Mouse (Mus musculus) CH12.LX (cell line): ENCODE measurements around the gene Tnip3. TPM values are rescaled to one million over a fixed set of nuclear protein-coding genes. Genes with fewer than 3 reads are reported as not detected.

Source experiments
- DNase-seq: peaks from one replicate; pipeline ENCODE4 v3.0.0-alpha.2; 2013; ENCODE audit errors: extremely low read depth
- H3K27ac ChIP-seq: 2 replicates; pipeline ENCODE4 v1.5.1; 2012; ENCODE audit warnings: low read depth, mild to moderate bottlenecking, control low read depth, moderate library complexity; ENCODE audit not compliant: insufficient read depth
- H3K27me3 ChIP-seq: replicated peaks from 2 replicates; pipeline ENCODE3; 2012; ENCODE audit warnings: inconsistent platforms
- H3K36me3 ChIP-seq, 2 experiments: replicated peaks in 1 of 2; 2 replicates each; pipeline versions ENCODE3 to v1.6.1; 2012; ENCODE audit warnings: inconsistent platforms in 1 of 2, low read length in 1 of 2, mild to moderate bottlenecking in 1 of 2, mixed read lengths in 1 of 2, moderate library complexity in 1 of 2; ENCODE audit not compliant: control insufficient read depth in 1 of 2, insufficient read depth in 1 of 2
- H3K4me1 ChIP-seq, 2 experiments: 2 replicates each; pipeline ENCODE4 v1.6.1; 2012; ENCODE audit warnings: inconsistent platforms in 1 of 2, moderate library complexity in 1 of 2; ENCODE audit not compliant: insufficient read depth in 2 of 2, control insufficient read depth in 1 of 2
- H3K4me2 ChIP-seq: 2 replicates; pipeline ENCODE4 v1.6.1; 2012; ENCODE audit warnings: low read depth, mild to moderate bottlenecking, control low read depth; ENCODE audit not compliant: poor library complexity, insufficient read depth, severe bottlenecking
- H3K4me3 ChIP-seq, 3 experiments: fragments of 150-350 bp in 1 of 3; sonication (generic) in 1 of 3; replicated peaks in 1 of 3; 2 replicates each; pipeline versions ENCODE3 to v1.5.1; 2011 to 2012; ENCODE audit warnings: low read depth in 2 of 3, low read length in 2 of 3, mild to moderate bottlenecking in 2 of 3, moderate library complexity in 2 of 3, control low read depth in 1 of 3, improper control_type of control experiment in 1 of 3, inconsistent platforms in 1 of 3, mixed read lengths in 1 of 3; ENCODE audit not compliant: poor library complexity in 1 of 3
- H3K79me2 ChIP-seq: replicated peaks from 2 replicates; pipeline ENCODE4 v1.6.1; 2012; ENCODE audit warnings: mild to moderate bottlenecking, moderate library complexity; ENCODE audit not compliant: control insufficient read depth, poor library complexity, insufficient read depth, severe bottlenecking; ENCODE audit errors: extremely low read depth
- H3K9ac ChIP-seq: 2 replicates; pipeline ENCODE4 v1.6.1; 2012; ENCODE audit warnings: low read depth, mild to moderate bottlenecking, control low read depth, moderate library complexity; ENCODE audit not compliant: insufficient read depth
- H3K9me3 ChIP-seq: replicated peaks from 2 replicates; pipeline ENCODE3; 2012; ENCODE audit warnings: low read length, inconsistent platforms, mixed read lengths
- BHLHE40 ChIP-seq: IDR thresholded peaks from 2 replicates; pipeline ENCODE4 v1.6.1; 2011; ENCODE audit warnings: mild to moderate bottlenecking, low read depth, low read length, improper control_type of control experiment
- CHD1 ChIP-seq: IDR thresholded peaks from 2 replicates; pipeline ENCODE4 v1.6.1; 2012; ENCODE audit warnings: low read depth, low read length, improper control_type of control experiment, inconsistent platforms
- CHD2 ChIP-seq: IDR thresholded peaks from 2 replicates; pipeline ENCODE4 v1.6.1; 2011; ENCODE audit warnings: low read length, improper control_type of control experiment
- CTCF ChIP-seq, 2 experiments: IDR thresholded peaks in 1 of 2; conservative IDR thresholded peaks in 1 of 2; 2 replicates each; pipeline ENCODE4 v1.5.1; 2011 to 2012; ENCODE audit warnings: low read depth in 2 of 2, low read length in 2 of 2, improper control_type of control experiment in 1 of 2, inconsistent platforms in 1 of 2, mild to moderate bottlenecking in 1 of 2, moderate library complexity in 1 of 2
- E2F4 ChIP-seq: IDR thresholded peaks from 2 replicates; pipeline ENCODE4 v1.6.1; 2011; ENCODE audit warnings: low read depth, low read length, improper control_type of control experiment; ENCODE audit not compliant: insufficient replicate concordance
- ELF1 ChIP-seq: IDR thresholded peaks from 2 replicates; pipeline ENCODE4 v1.6.1; 2014; ENCODE audit warnings: low read depth, mild to moderate bottlenecking, inconsistent platforms, low read length, improper control_type of control experiment
- EP300 ChIP-seq: IDR thresholded peaks from 2 replicates; pipeline ENCODE4 v1.6.1; 2011; ENCODE audit warnings: low read length, improper control_type of control experiment
- ETS1 ChIP-seq: conservative IDR thresholded peaks from 2 replicates; pipeline ENCODE4 v1.6.1; 2012; ENCODE audit warnings: low read depth, mild to moderate bottlenecking, inconsistent platforms, low read length, improper control_type of control experiment, moderate library complexity
- GABPA ChIP-seq: IDR thresholded peaks from 2 replicates; pipeline ENCODE4 v1.6.1; 2012; ENCODE audit warnings: low read depth, low read length, improper control_type of control experiment, inconsistent platforms; ENCODE audit not compliant: insufficient replicate concordance
- HCFC1 ChIP-seq: IDR thresholded peaks from 2 replicates; pipeline ENCODE4 v1.6.1; 2012; ENCODE audit warnings: low read depth, mild to moderate bottlenecking, inconsistent platforms, low read length, improper control_type of control experiment
- IRF4 ChIP-seq: IDR thresholded peaks from 2 replicates; pipeline ENCODE4 v1.6.1; 2014; ENCODE audit warnings: low read depth, mild to moderate bottlenecking, inconsistent platforms, low read length, improper control_type of control experiment
- JUN ChIP-seq: IDR thresholded peaks from 2 replicates; pipeline ENCODE4 v1.6.1; 2011; ENCODE audit warnings: low read depth, mild to moderate bottlenecking, low read length, improper control_type of control experiment, moderate library complexity; ENCODE audit not compliant: insufficient read depth
- JUND ChIP-seq: conservative IDR thresholded peaks from 2 replicates; pipeline ENCODE4 v1.6.1; 2011; ENCODE audit warnings: low read depth, low read length, improper control_type of control experiment
- KAT2A ChIP-seq: IDR thresholded peaks from 2 replicates; pipeline ENCODE4 v1.6.1; 2012; ENCODE audit warnings: low read length, improper control_type of control experiment, inconsistent platforms; ENCODE audit not compliant: insufficient replicate concordance
- MAFK ChIP-seq: IDR thresholded peaks from 2 replicates; pipeline ENCODE4 v1.6.1; 2011; ENCODE audit warnings: low read length, improper control_type of control experiment; ENCODE audit not compliant: insufficient replicate concordance
- MAX ChIP-seq: IDR thresholded peaks from 2 replicates; pipeline ENCODE4 v1.6.1; 2011; ENCODE audit warnings: low read length, improper control_type of control experiment
- MAZ ChIP-seq: IDR thresholded peaks from 2 replicates; pipeline ENCODE4 v1.6.1; 2012; ENCODE audit warnings: low read depth, mild to moderate bottlenecking, inconsistent platforms, low read length, improper control_type of control experiment, moderate library complexity
- MEF2A ChIP-seq: IDR thresholded peaks from 2 replicates; pipeline ENCODE4 v1.6.1; 2014; ENCODE audit warnings: low read depth, mild to moderate bottlenecking, inconsistent platforms, low read length, improper control_type of control experiment, borderline replicate concordance
- MXI1 ChIP-seq: IDR thresholded peaks from 2 replicates; pipeline ENCODE4 v1.6.1; 2011; ENCODE audit warnings: mild to moderate bottlenecking, low read depth, low read length, improper control_type of control experiment
- MYC ChIP-seq: IDR thresholded peaks from 2 replicates; pipeline ENCODE4 v1.6.1; 2011; ENCODE audit warnings: low read depth, mild to moderate bottlenecking, improper control_type of control experiment, low read length
- NELFE ChIP-seq: IDR thresholded peaks from 2 replicates; pipeline ENCODE4 v1.6.1; 2011; ENCODE audit warnings: low read depth, low read length, improper control_type of control experiment
- NRF1 ChIP-seq: IDR thresholded peaks from 2 replicates; pipeline ENCODE4 v1.6.1; 2014; ENCODE audit warnings: low read depth, mild to moderate bottlenecking, inconsistent platforms, low read length, improper control_type of control experiment, moderate library complexity
- PAX5 ChIP-seq: IDR thresholded peaks from 2 replicates; pipeline ENCODE4 v1.6.1; 2012; ENCODE audit warnings: low read length, inconsistent platforms, mixed read lengths
- POLR2A ChIP-seq: IDR thresholded peaks from 2 replicates; pipeline ENCODE4 v1.6.1; 2011; ENCODE audit warnings: low read depth, mild to moderate bottlenecking, improper control_type of control experiment, low read length
- POLR2AphosphoS2 ChIP-seq: IDR thresholded peaks from 2 replicates; pipeline ENCODE4 v1.6.1; 2011; ENCODE audit warnings: low read depth, low read length, improper control_type of control experiment
- RAD21 ChIP-seq: IDR thresholded peaks from 2 replicates; pipeline ENCODE4 v1.6.1; 2011; ENCODE audit warnings: low read depth, mild to moderate bottlenecking, low read length, improper control_type of control experiment, moderate library complexity
- RCOR1 ChIP-seq: conservative IDR thresholded peaks from 2 replicates; pipeline ENCODE4 v1.6.1; 2012; ENCODE audit warnings: low read depth, mild to moderate bottlenecking, inconsistent platforms, low read length, improper control_type of control experiment
- SIN3A ChIP-seq: IDR thresholded peaks from 2 replicates; pipeline ENCODE4 v1.6.1; 2012; ENCODE audit warnings: low read length, improper control_type of control experiment, inconsistent platforms
- SMC3 ChIP-seq: IDR thresholded peaks from 2 replicates; pipeline ENCODE4 v1.6.1; 2011; ENCODE audit warnings: low read depth, low read length, improper control_type of control experiment
- TBP ChIP-seq: conservative IDR thresholded peaks from 2 replicates; pipeline ENCODE4 v1.6.1; 2011; ENCODE audit warnings: low read depth, low read length, improper control_type of control experiment
- TCF12 ChIP-seq: IDR thresholded peaks from 2 replicates; pipeline ENCODE4 v1.6.1; 2014; ENCODE audit warnings: low read depth, mild to moderate bottlenecking, inconsistent platforms, low read length, improper control_type of control experiment
- UBTF ChIP-seq: IDR thresholded peaks from 2 replicates; pipeline ENCODE4 v1.6.1; 2012; ENCODE audit warnings: low read depth, mild to moderate bottlenecking, inconsistent platforms, low read length, improper control_type of control experiment, moderate library complexity
- USF1 ChIP-seq: IDR thresholded peaks from 2 replicates; pipeline ENCODE4 v1.6.1; 2014; ENCODE audit warnings: low read depth, mild to moderate bottlenecking, inconsistent platforms, low read length, improper control_type of control experiment
- USF2 ChIP-seq: conservative IDR thresholded peaks from 2 replicates; pipeline ENCODE4 v1.6.1; 2011; ENCODE audit warnings: low read depth, low read length, improper control_type of control experiment
- ZC3H11A ChIP-seq: IDR thresholded peaks from 2 replicates; pipeline ENCODE4 v1.6.1; 2012; ENCODE audit warnings: low read depth, mild to moderate bottlenecking, inconsistent platforms, low read length, improper control_type of control experiment
- ZKSCAN1 ChIP-seq: IDR thresholded peaks from 2 replicates; pipeline ENCODE4 v1.6.1; 2012; ENCODE audit warnings: low read depth, inconsistent platforms, low read length, improper control_type of control experiment, borderline replicate concordance
- ZMIZ1 ChIP-seq: IDR thresholded peaks from 2 replicates; pipeline ENCODE4 v1.6.1; 2012; ENCODE audit warnings: low read depth, mild to moderate bottlenecking, inconsistent platforms, low read length, improper control_type of control experiment
- ZNF384 ChIP-seq: IDR thresholded peaks from 2 replicates; pipeline ENCODE4 v1.6.1; 2012; ENCODE audit warnings: low read depth, low read length, improper control_type of control experiment, inconsistent platforms
- dilution Hi-C: fragments of 300-500 bp; cut with MboI; formaldehyde crosslinking; loops from 2 replicates; pipeline ENCODE4 v1.14.3; 2020; ENCODE audit warnings: low sequenced_read_pairs; ENCODE audit not compliant: extremely low pct_unique_long_range_greater_than_20kb, extremely low pct_ligation_motif_present
- in situ Hi-C: fragments of 300-500 bp; cut with MboI; formaldehyde crosslinking; loops from 3 replicates; pipeline ENCODE4 v1.14.3; 2019; ENCODE audit warnings: low sequenced_read_pairs, low pct_ligation_motif_present, low pct_unique_long_range_greater_than_20kb, mixed read lengths
- polyA plus RNA-seq: library from polyadenylated mRNA; unstranded; fragments of >175 nt; gene quantifications from 2 replicates; pipeline ENCODE4 v1.2.1, GENCODE M21; 2012; ENCODE audit warnings: low read depth; ENCODE audit not compliant: insufficient read length
- total RNA-seq, 2 experiments: library from RNA; depleted of rRNA; stranded (reverse); fragments of 300-350 nt in 1 of 2; fragments of >200 nt in 1 of 2; gene quantifications; 2 replicates each; pipeline ENCODE4 v1.2.3; 2012 to 2014

Gene Tnip3
- total and polyA plus RNA-seq, 3 experiments: 1.4 to 2.5 (median 2.5) TPM

GRCm38 (mm10) chr6:65564657-65565039 lies 39.5 kb downstream of the Tnip3 start:
- Histone ChIP-seq H3K36me3 (no peaks in the 10 kb centered on the region), H3K4me1 (peaks cover 12 to 45% of the 10 kb centered on the region in 2 experiments; a peak in 3 of 4 replicates), H3K4me2 (peak overlapping the region; percentile 54), H3K9ac (peak overlapping the region; percentile 50), H3K27ac (peak overlapping the region; percentile 99), H3K27me3 (no peaks in the 10 kb centered on the region), H3K79me2 (no peaks in the 10 kb centered on the region), H3K9me3 (no peaks in the 10 kb centered on the region), H3K4me3 (peak overlapping the region in 1 of 3 experiments; percentile 11)
- in situ Hi-C loops (loop anchor here (5.0 kb wide), 1 partner anchor 52 kb away; no protein-coding TSS in a partner anchor), dilution Hi-C loops (no loop called here)
- TF ChIP-seq KAT2A (0 out of 2 replicates have a peak, but pooled peaks have one; percentile 9), CTCF (conservative IDR thresholded peaks at IDR 0.05 in 1 of 2, IDR thresholded peaks at IDR 0.05 in 1 of 2; ENCODE audit: low read depth in 2 of 2, low read length in 2 of 2) (no peak), USF1 (no peak), SMC3 (no peak), MAX (no peak), TBP (no peak), UBTF (no peak), E2F4 (no peak), POLR2A (no peak; the same call in 1 of the 2 replicates), POLR2AphosphoS2 (peak; percentile 78; the same call in 1 of the 2 replicates), RCOR1 (peak; percentile 77; the same call in 1 of the 2 replicates), NRF1 (no peak), SIN3A (no peak), ZMIZ1 (no peak; the same call in 1 of the 2 replicates), ZNF384 (no peak), JUN (no peak), MAZ (peak; percentile 40; the same call in 1 of the 2 replicates), CHD2 (peak; percentile 81), ZC3H11A (no peak), MEF2A (peak; percentile 10; the same call in 1 of the 2 replicates), PAX5 (no peak), ZKSCAN1 (no peak), ELF1 (peak; percentile 63), JUND (no peak), USF2 (no peak), RAD21 (no peak; the same call in 1 of the 2 replicates), MXI1 (no peak), CHD1 (peak; percentile 67), GABPA (no peak), IRF4 (peak; percentile 60), BHLHE40 (no peak), HCFC1 (no peak), NELFE (peak; percentile 41; the same call in 1 of the 2 replicates), EP300 (peak; percentile 49; the same call in 1 of the 2 replicates), ETS1 (no peak; the same call in 1 of the 2 replicates), MYC (peak; percentile 18; the same call in 1 of the 2 replicates), MAFK (no peak), TCF12 (peak; percentile 45; the same call in 1 of the 2 replicates)
- DNase-seq: peak; percentile 84
